Mouse (Mus musculus) hematopoietic stem cell, adult 5-6 weeks (primary cell): ENCODE measurements around the gene Traf1. TPM values are rescaled to one million over a fixed set of nuclear protein-coding genes. Genes with fewer than 3 reads are reported as not detected.

ENCODE experiments used
- ATAC-seq, 2 experiments: fragments of 125-278 bp in 1 of 2; replicated peaks in 1 of 2; 2 replicates each; pipeline ENCODE4 v1.8.0; 2016 to 2017; ENCODE audit warnings: inconsistent platforms in 2 of 2, mild to moderate bottlenecking in 2 of 2, moderate number of reproducible peaks in 2 of 2, low read depth in 1 of 2, moderate TSS enrichment in 1 of 2; ENCODE audit not compliant: low FRiP score in 2 of 2, poor library complexity in 2 of 2, severe bottlenecking in 2 of 2, insufficient read depth in 1 of 2, low TSS enrichment in 1 of 2
- total RNA-seq: library from RNA; stranded (forward); fragments of 172-1452, 232-1000 nt; gene quantifications from 2 replicates; pipeline ENCODE4 v1.2.3, GENCODE M21; 2017

Traf1 gene
- total RNA-seq, 1 experiment from 2014 or later: 11.3 TPM

GRCm38 (mm10) chr2:34893950-34894349 lies 67.6 kb downstream of the Traf1 start:
- ATAC-seq: peak; percentile 7 to 27; a peak in 2 of 4 replicates

Other genes with a start within 250 kb of the Traf1 start
- 101 and 110 TPM in 2 replicates for gene Gapvd1, start 206.5 kb downstream of the Traf1 start, total RNA-seq
- 812 and 949 TPM in 2 replicates for gene Hspa5, start 189.8 kb downstream of the Traf1 start, total RNA-seq
- gene Rabepk, start 161.9 kb downstream of the Traf1 start, total RNA-seq: 34.9 and 66.2 TPM in 2 replicates
- 76.7 and 81.1 TPM in 2 replicates for gene Fbxw2, start 135.5 kb downstream of the Traf1 start, total RNA-seq
- not detected in 2 replicates for gene Gm34653, start 128.8 kb downstream of the Traf1 start, total RNA-seq
- not detected in 2 replicates for gene Cutal, start 87.4 kb downstream of the Traf1 start, total RNA-seq
- gene Psmd5, start 86.8 kb downstream of the Traf1 start, total RNA-seq: 27.8 and 54.6 TPM in 2 replicates
- gene Phf19, start 47.7 kb downstream of the Traf1 start, total RNA-seq: 5.7 and 10.0 TPM in 2 replicates
- gene Hc, start 99.7 kb upstream of the Traf1 start, total RNA-seq: 0.25 TPM in 1 of 2 replicates, not detected in the other
- gene AI182371, start 139.8 kb upstream of the Traf1 start, total RNA-seq: 1.1 and 2.3 TPM in 2 replicates
- 141 and 159 TPM in 2 replicates for gene Cntrl, start 147.7 kb upstream of the Traf1 start, total RNA-seq
- 117 and 158 TPM in 2 replicates for gene Rab14, start 239.3 kb upstream of the Traf1 start, total RNA-seq